Mouse (Mus musculus) spleen, adult 2 months (tissue): Measurements from ENCODE around the gene Gabbr2.

Experiments
- CTCF ChIP-seq: fragments of 200-500 bp; IDR thresholded peaks from 2 replicates; pipeline ENCODE4 v1.5.1; 2011; ENCODE audit warnings: mild to moderate bottlenecking, inconsistent platforms; ENCODE audit not compliant: insufficient read depth, insufficient read length, insufficient replicate concordance; ENCODE audit errors: extremely low read depth
- POLR2A ChIP-seq: fragments of 200-500 bp; IDR thresholded peaks from 2 replicates; pipeline ENCODE4 v1.6.1; 2011; ENCODE audit warnings: low read depth, low read length, inconsistent platforms

GRCm38 (mm10) chr4:46868181-46868580 is 123.5 kb downstream of the Gabbr2 start:
- no peak for TF ChIP-seq CTCF
- TF ChIP-seq POLR2A: no peak
